Mouse (Mus musculus) kidney, adult 18-20 months (tissue): Measurements from ENCODE around the gene Zfp978.
"Not testable (repeated sequence)": the region's sequence is repeated elsewhere in the genome, so short reads cannot be mapped to it uniquely, and the experiment has no call there.

ENCODE experiments used
- DNase-seq: peaks from one replicate; pipeline ENCODE4 v3.0.0; 2021

Gene Zfp978

GRCm38 (mm10) chr4:147416365-147416764, 55.3 kb downstream of the Zfp978 start:
- DNase-seq, result not testable (repeated sequence)

DNA sequence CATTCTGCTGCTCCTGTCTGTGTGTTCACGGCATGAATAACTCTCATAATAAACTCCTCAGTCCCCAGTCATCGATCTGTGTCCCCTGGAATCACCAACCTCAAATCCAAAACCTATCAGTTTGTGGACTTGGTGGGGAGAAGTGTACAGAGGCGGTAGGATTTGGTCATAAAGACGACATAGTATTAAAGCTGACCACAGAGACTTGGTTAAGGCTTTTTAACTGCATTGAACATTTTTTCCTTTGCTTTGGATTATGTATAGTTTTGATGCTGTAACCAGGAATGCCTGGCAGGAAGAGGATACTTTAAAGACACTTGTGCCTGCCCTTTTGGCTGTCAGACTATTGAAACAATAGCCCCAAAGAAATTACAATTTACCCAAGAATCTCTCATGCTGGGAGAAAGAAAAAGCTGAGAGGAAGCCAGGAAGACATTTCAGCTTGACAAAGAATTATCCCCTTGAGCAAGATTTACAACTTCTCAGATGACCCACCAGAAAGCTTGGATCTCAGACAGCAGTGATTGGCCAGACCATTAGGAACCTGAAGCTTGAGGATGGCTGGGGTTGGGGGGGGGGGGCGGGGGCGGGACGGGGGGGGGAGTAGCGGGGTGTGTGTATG, 56.2 kb downstream of the Zfp978 start:
- no peak for DNase-seq

GRCm38 (mm10) chr4:147417921-147418320, 56.8 kb downstream of the Zfp978 start:
- DNase-seq, result no peak

- not testable (repeated sequence) for DNase-seq
Measured at GRCm38 (mm10) chr4:147418333-147418732, 57.2 kb downstream of the Zfp978 start.

GRCm38 (mm10) chr4:147419190-147419589, 58.1 kb downstream of the Zfp978 start:
- not testable (repeated sequence) for DNase-seq

GRCm38 (mm10) chr4:147419756-147420590, 58.9 kb downstream of the Zfp978 start:
- not testable (repeated sequence) for DNase-seq

GRCm38 (mm10) chr4:147420794-147421193, 59.7 kb downstream of the Zfp978 start:
- no peak for DNase-seq

DNA sequence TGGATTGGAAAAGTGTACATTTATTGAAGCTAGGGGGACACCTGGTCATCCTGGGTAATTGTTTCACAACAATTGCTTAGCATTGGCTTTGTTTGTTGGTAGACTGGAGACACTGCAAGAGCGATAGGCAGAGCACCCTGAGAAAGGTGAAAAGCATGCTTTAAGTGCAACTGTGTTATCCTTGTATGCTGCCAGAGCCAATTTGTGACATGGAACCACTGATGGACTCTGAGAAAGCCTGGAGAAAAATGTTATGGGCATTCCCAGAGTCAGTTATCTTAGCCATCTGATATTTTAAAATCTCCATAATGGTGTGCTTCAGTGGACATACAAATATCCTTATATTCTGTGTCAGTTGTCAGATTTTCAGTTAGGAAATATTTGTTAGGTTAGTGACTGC, 60.2 kb downstream of the Zfp978 start:
- DNase-seq, result not testable (repeated sequence)

- DNase-seq, result no peak
Measured at GRCm38 (mm10) chr4:147423140-147423539, 62.0 kb downstream of the Zfp978 start.

GRCm38 (mm10) chr4:147423641-147424298, 62.7 kb downstream of the Zfp978 start:
- DNase-seq, result no peak

- DNase-seq, result not testable (repeated sequence)
Measured at GRCm38 (mm10) chr4:147424404-147424803, 63.3 kb downstream of the Zfp978 start.

DNA sequence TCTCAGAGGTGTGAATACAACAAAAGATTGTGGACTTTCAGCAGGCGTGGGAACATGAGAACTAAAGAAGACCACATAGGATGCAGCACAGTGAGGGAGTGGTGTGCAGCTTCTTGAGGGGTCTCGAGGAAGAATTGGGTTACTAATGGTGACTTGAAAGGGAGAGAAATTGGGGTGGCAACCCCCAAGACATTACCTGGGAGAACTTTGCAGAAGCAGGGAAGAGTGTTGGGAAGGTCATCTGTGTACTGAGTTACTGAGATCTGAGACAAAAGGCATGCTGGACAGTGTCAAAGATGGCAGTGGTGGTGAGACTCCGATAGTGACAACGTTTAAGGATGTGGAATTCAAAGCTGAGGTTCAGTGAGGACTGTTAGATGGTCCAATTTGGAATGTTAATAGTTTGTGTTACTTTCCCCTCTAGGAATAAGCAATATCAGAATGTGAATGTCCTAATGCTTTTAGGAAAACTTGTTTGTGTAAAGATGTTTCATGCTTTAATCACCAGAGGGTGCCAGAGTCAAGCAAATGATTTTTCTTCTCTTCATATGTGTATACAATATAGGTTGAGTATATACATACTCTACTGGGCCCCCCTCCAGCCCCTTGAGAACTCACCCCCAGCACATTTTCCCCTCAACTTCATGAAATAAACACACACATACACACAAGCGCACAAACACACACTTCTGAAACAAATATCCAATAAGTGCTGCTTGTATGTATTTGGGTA, 64.7 kb downstream of the Zfp978 start:
- DNase-seq, result not testable (repeated sequence)

GRCm38 (mm10) chr4:147430651-147431050, 69.5 kb downstream of the Zfp978 start:
- no peak for DNase-seq

DNA sequence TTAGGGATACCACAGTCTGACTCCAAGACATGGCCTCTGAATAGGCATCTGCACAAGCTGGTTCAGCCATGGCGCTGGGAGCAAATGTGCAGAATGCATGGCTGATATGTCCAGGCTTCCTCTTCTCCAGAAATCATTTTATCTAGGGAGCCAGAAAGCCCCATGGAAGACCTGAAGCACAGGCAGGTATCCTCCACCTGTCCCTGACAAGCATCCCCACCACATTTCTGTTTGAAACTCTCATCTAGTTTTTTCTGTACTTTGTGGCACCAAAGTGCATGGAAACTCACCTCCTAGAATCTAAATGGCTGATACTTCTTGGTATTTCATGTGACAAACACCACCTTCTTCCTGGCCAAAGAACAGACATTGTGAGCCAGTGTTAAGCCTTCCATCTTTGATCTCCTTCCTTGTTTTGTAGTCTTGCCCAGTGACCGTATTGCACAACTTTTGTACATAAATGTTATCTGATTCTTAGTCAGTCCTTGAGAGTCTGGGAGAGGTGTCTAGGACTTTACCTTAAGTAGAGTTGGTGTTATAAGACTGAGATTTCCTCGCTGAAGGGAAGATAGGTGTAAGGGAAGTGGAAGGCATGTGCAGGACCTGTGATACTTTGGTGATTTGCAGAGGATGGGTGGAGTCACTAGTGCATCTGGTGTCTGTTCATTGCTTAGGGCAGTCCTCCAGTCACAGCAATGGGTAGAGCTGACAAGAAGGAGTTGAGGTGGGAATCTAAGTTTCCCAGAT, 70.8 kb downstream of the Zfp978 start:
- not testable (repeated sequence) for DNase-seq

GRCm38 (mm10) chr4:147432443-147432790, 71.3 kb downstream of the Zfp978 start:
- no peak for DNase-seq

GRCm38 (mm10) chr4:147433017-147433416, 71.9 kb downstream of the Zfp978 start:
- no peak for DNase-seq

DNA sequence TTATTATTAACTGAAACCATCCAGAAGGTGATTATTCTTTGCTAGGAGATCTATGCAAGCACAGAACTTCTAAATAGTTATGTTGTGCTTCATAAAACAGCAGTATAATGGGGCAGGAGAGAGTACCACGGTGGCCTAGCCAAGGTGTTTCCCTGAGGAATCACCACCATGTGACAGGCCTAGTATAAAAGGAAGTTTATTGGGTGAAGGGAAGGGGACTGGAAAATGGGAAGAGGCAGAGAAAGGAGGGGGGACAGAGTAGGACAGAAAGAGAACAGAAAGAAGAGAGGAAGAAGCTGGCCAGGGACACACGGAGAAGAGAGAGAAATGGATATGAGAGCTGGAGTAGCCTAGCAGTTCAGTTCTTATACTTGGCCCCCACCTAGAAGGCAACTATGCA, 72.8 kb downstream of the Zfp978 start:
- no peak for DNase-seq
